Mouse (Mus musculus) frontal cortex, postnatal 36 days (tissue): ENCODE data around the gene G6pc3.

Source experiments
- DNase-seq, 2 experiments: peaks; one replicate each; pipeline ENCODE4 v3.0.0; 2022; ENCODE audit warnings: low spot score in 2 of 2

G6pc3 gene

GRCm38 (mm10) chr11:102218783-102219182, 29.4 kb downstream of the G6pc3 start:
- peak; percentile 96 to 97 for DNase-seq

GRCm38 (mm10) chr11:102219247-102219993, 30.0 kb downstream of the G6pc3 start:
- DNase-seq, result peak in 1 of 2 experiments; percentile 79

- no peak for DNase-seq
These were observed 30.6 kb downstream of the G6pc3 start for GRCm38 (mm10) chr11:102219994-102220346.

- no peak for DNase-seq
These were observed 31.0 kb downstream of the G6pc3 start for GRCm38 (mm10) chr11:102220451-102220850.

- no peak for DNase-seq
These were observed 32.0 kb downstream of the G6pc3 start for GRCm38 (mm10) chr11:102221243-102221953.

GRCm38 (mm10) chr11:102221954-102222351, 32.5 kb downstream of the G6pc3 start:
- no peak for DNase-seq

- DNase-seq, result no peak
These were observed 33.7 kb downstream of the G6pc3 start for GRCm38 (mm10) chr11:102223166-102223565.

- no peak for DNase-seq
These were observed 35.3 kb downstream of the G6pc3 start for GRCm38 (mm10) chr11:102224686-102225085.

GRCm38 (mm10) chr11:102225221-102225620, 35.8 kb downstream of the G6pc3 start:
- DNase-seq, result no peak

GRCm38 (mm10) chr11:102226067-102226978, 36.9 kb downstream of the G6pc3 start:
- DNase-seq, result no peak

- DNase-seq, result no peak
These were observed 38.1 kb downstream of the G6pc3 start for GRCm38 (mm10) chr11:102227270-102228190.

GRCm38 (mm10) chr11:102228191-102228545, 38.7 kb downstream of the G6pc3 start:
- no peak for DNase-seq

GRCm38 (mm10) chr11:102228646-102229268, 39.3 kb downstream of the G6pc3 start:
- DNase-seq, result no peak

- DNase-seq, result no peak
These were observed 40.0 kb downstream of the G6pc3 start for GRCm38 (mm10) chr11:102229331-102229953.

- DNase-seq, result peak; percentile 96 to 98
These were observed 40.8 kb downstream of the G6pc3 start, which contains the start of gene Hdac5 for GRCm38 (mm10) chr11:102230006-102230741. TSS of gene Hdac5 (minus strand) at chr11:102230166.

GRCm38 (mm10) chr11:102236022-102236421, 46.6 kb downstream of the G6pc3 start:
- DNase-seq, result no peak

- DNase-seq, result no peak
These were observed 51.2 kb downstream of the G6pc3 start for GRCm38 (mm10) chr11:102240636-102241035.

- DNase-seq, result no peak
These were observed 51.8 kb downstream of the G6pc3 start for GRCm38 (mm10) chr11:102241246-102241645.

- DNase-seq, result no peak
These were observed 52.5 kb downstream of the G6pc3 start for GRCm38 (mm10) chr11:102241874-102242273.
